Mouse (Mus musculus): Measurements from ENCODE around the gene Plekhb2.

GRCm38 (mm10) chr1:34865866-34866265 is 16.1 kb downstream of the Plekhb2 start:
- TF ChIP-seq POLR2A (IDR thresholded peaks at IDR 0.05; ENCODE audit: insufficient read depth, low read depth, low read length) (no peak), CTCF (IDR thresholded peaks at IDR 0.05) (no peak), EP300 (IDR thresholded peaks at IDR 0.05; ENCODE audit: insufficient read depth, low read depth, low read length) (no peak)
